Mouse (Mus musculus) small intestine, adult 2 months (tissue): ENCODE results near the gene Rufy1.

ENCODE experiments used
- CTCF ChIP-seq: fragments of 200-500 bp; IDR thresholded peaks from 2 replicates; pipeline ENCODE4 v1.5.1; 2012; ENCODE audit warnings: low read depth, mild to moderate bottlenecking, control low read depth, inconsistent platforms, low read length, moderate library complexity, mixed read lengths; ENCODE audit not compliant: insufficient replicate concordance, insufficient read length; ENCODE audit errors: extremely low read depth
- POLR2A ChIP-seq: fragments of 200-500 bp; IDR thresholded peaks from 2 replicates; pipeline ENCODE4 v1.6.1; 2012; ENCODE audit warnings: low read depth, mild to moderate bottlenecking, control low read depth, inconsistent platforms, low read length, moderate library complexity

DNA sequence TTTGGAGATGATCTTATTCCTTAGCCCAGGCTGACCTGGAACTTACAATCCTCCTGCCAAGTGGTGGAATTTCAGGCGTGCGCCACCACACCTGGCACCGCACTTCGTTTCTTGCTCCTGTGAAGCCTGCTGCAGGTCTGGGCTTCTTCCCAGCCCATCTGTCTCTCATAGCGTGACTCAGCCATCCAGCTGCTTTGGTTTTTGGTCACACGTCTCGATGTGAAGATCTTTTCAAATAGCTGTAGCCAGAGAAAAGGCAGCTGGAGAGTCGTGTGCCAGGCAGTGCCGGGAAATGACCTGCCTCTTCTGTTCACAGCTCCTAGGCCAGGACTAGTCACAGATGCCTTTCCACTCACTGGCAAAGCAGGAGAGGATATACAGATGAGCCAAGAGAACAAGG lies 10.7 kb upstream of the Rufy1 start:
- no peak for TF ChIP-seq CTCF
- TF ChIP-seq POLR2A: no peak
